Mouse (Mus musculus) ES-Bruce4 (cell line): ENCODE measurements around the gene Nisch.

ENCODE experiments used
- CTCF ChIP-seq: IDR thresholded peaks from one replicate; pipeline ENCODE4 v1.8.1; 2011; ENCODE audit warnings: low read depth, low read length
- POLR2A ChIP-seq: IDR thresholded peaks from one replicate; pipeline ENCODE4 v1.8.1; 2011; ENCODE audit warnings: low read length; ENCODE audit not compliant: insufficient read depth

DNA sequence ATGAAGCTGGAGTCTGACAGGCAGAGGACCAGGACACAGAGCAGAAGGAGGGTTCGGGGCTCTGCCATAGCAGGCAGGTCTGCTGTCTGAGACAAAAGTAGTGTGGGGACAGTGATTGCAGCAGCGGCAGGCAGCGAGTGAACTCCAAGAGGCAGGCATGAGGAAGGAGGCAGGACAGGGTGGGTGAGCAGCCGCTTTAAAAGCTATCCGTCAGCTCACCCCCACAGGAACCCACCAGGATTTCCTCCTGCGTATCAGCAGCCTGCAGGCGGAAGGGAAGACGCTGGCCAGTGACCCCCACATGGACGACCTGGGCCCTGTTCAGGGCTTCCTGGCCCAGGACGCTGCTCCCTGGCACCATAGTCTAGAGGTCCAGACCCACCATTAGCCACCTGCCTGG is 48.3 kb downstream of the Nisch start, which contains the start of gene Stab1:
- no peak for TF ChIP-seq POLR2A
- no peak for TF ChIP-seq CTCF
